Mouse (Mus musculus): Measurements from ENCODE around the gene Smarcad1.
"Not testable (repeated sequence)": the region's sequence is repeated elsewhere in the genome, so short reads cannot be mapped to it uniquely, and the experiment has no call there.

Gene Smarcad1

DNA sequence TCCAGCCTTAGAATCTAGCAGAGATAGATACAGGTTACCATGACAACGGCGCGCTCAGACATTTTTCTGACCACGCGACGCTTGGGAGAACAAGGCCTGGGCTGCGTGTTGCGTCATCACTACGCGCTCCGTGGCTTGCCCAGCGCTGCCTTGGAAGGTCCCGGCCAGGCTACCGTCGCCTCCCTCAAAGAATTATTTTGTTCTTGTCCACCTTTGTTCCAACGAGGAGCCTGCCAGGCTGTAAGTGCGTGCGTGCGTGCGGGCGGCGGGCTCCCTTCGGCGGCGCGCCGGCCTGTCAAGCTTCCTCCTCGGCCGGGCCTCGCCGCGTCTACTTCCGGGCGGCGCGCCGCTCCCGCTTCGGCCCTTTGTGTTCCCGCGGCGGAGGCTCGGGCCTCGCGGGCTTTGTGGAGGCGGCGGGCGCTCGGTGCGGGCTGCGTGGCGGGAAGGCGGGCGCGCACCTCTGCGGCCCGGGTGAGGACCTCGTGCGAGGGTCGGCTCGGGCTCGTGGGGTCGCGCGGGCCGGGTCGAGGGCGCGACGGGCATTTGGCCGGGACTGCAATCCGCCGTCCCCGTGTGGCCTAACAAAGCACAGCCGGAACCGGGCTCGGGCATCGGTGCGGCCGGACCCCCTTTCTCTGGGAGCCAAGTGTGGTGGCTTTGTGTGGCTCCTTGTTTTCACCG is at the start of gene Smarcad1:
Smarcad1 (plus strand) TSS at position 93 of the 681 bp plus-strand sequence.
- peak; percentile 72 to 77 for DNase-seq (ENCODE audit: low read depth in 2 of 2, low spot score in 2 of 2)

DNA sequence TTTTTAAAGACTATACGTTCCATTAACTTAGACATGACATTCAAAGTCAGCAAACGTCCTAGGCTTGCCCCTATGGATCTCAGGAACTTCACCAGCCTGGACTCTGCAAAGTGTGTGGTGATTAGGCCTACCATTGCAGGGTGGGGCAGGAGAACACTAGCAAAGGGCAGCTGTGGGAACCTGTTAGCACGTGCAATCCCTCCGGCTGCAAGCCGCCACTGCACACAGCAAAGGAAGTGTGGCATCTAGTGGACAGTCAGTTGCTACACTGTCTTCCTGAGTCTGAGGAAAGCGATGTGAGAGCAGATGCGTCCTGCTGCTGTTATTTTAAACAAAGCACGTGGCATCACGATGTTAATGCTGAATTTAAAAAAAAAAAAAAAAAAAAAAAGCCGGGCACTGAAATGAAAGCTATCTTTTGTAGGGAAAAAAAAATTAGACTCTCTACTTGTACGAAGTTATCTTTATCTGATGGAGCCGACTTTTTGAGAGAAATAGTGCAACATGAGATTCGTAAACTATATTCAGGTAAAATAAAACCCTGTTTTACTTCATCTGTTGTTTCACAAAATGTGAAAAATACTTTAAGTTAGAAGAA is 45.5 kb upstream of the Smarcad1 start:
- no peak for DNase-seq (ENCODE audit: low read depth in 2 of 2, low spot score in 2 of 2)

DNA sequence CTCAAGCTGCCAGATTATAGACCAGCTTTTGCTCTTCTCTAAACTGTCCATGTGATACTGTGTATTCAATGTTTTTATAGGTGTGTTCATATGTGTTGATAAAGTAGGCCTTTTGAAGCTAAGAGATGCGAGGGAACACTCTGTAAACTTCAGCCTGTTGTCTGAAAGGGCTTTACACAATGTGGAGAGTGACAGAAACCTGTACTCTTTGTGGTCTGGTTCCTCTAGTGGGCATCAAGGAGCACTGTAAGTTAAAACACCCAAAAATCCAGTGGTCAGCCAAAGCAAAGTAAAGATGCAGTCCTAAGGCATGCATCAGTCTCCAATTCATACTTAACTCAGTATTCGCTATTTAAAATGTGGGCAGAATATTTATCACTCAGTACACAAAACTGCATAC is 44.6 kb upstream of the Smarcad1 start:
- DNase-seq (ENCODE audit: low read depth in 2 of 2, low spot score in 2 of 2): no peak

DNA sequence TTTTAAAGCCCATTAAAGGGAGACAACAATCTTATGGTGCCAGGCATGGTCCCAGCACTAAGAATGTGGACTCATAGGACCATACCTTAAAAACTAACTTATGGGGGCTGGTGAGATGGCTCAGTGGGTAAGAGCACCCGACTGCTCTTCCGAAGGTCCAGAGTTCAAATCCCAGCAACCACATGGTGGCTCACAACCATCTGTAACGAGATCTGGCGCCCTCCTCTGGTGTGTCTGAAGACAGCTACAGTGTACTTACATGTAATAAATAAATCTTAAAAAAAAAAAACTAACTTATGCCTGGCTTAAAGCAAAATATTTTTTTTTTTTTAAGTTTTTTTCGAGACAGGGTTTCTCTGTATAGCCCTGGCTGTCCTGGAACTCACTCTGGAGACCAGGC is 41.6 kb upstream of the Smarcad1 start:
- DNase-seq (ENCODE audit: low read depth in 2 of 2, low spot score in 2 of 2): not testable (repeated sequence)

DNA sequence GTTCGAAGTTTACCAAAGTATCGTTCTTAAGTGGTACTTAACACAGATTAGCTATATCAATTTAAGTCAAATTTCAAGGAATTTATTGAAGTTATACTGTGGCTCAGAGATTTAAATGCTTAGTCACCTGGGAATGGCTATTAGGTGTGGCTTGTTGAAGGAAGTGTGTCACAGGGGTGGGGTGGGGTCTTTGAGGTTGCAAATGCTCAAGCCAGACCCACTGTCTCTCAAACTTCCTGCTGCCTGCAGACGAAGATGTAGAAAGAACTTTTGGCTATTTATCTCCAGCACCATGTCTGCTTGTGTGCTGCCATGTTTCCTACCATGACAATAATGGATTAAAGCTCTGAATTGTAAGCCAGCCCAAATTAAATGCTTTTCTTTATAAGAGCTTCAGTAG is 40.2 kb upstream of the Smarcad1 start:
- no peak for DNase-seq (ENCODE audit: low read depth in 2 of 2, low spot score in 2 of 2)

DNA sequence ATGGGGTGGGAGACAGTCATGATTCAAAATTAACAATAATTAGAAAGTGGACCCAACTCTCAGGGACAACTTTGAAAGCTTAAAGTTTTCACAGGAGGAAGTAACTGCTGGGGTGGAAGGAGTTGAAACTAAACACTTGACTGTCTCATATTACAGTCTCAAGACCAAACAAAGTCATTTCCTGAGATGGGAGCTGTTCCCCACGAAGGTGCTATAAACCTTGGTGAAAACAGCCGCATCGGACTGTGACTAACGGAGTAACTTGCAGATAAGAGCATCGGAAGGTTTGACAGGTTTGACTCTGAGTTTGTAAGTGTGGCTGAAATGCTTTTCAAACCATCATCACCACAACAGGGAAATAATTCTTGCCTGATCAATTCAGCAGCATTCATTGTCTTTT is 33.5 kb upstream of the Smarcad1 start:
- DNase-seq (ENCODE audit: low read depth in 2 of 2, low spot score in 2 of 2): no peak

DNA sequence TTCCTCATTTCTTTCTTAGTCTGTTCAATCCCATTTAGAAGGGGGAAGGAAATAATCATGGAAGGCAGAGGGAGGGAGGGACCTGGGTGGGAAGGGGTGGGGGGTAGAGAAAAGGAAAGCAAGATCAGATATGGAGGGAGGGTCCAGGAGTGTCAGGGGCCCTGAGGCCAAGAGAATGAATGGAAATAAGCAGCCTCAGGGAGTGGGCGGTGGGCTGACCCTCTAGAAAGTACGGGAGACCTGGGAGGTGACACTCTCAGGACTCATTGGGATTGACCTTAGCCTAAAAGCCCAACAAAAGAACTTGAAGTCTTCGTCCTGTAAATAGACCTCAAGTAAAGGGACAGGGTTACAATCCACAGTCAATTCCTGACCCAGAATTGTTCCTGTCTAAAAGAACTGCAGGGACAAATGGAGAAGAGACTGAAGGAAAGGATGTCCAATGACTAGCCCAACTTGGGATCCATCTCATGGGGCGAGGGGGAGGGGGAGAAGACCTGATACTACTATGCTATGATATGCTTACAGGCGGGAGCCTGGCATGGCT is 30.9 kb upstream of the Smarcad1 start:
- DNase-seq (ENCODE audit: low read depth in 2 of 2, low spot score in 2 of 2): no peak

DNA sequence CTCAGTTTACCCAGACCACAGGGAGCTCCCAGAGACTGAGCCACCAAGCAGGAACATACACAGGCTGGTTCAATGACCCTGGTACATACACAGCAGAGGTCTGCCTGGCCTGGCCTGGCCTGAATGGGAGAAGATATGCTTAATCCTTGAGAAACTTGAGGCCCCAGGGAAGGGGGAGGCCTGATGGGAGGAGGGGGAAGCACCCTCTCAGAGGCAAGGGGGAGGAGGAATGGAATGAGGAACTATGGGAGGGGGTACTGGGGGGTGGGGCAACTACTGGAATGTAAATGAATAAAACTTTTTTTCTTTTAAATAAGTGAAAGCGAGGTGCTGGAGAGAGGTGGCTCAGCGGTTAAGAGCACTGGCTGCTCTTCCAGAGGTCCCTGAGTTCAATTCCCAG is 30.2 kb upstream of the Smarcad1 start:
- no peak for DNase-seq (ENCODE audit: low read depth in 2 of 2, low spot score in 2 of 2)

DNA sequence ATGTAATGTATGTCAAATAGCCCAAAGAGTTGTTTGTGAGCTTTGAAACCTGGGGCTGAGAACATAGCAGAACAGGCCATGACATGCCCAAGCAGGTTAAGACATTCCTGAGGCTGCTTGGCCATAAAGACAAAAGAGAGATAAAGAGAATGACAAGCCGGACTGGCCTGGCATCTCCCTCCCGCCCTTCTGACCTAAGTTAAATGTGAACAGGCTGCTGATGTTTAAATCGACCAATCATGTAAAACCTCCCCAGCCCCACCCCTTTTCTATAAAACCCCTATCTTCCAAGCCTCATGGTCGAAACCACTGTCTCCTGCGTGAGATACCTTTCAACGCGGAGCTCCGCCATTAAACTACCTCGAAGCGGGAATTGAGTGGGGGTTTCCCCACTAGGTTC is 24.8 kb upstream of the Smarcad1 start:
- no peak for DNase-seq (ENCODE audit: low read depth in 2 of 2, low spot score in 2 of 2)

DNA sequence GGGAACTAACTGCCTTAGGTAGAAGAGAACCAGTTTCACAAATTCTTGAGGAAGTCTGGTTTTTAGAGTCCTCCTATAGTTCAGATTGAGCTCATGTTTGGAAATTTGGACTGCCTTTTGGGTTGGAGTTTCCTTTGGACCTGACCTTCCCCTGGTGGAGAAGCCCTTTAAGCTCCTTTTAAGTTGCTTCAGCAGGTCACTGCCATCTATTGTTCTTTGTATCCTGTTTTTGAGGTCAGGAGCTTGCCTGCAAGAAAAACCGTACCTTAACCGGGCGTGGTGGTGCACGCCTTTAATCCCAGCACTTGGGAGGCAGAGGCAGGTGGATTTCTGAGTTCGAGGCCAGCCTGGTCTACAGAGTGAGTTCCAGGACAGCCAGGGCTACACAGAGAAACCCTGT is 23.4 kb upstream of the Smarcad1 start:
- not testable (repeated sequence) for DNase-seq (ENCODE audit: low read depth in 2 of 2, low spot score in 2 of 2)

DNA sequence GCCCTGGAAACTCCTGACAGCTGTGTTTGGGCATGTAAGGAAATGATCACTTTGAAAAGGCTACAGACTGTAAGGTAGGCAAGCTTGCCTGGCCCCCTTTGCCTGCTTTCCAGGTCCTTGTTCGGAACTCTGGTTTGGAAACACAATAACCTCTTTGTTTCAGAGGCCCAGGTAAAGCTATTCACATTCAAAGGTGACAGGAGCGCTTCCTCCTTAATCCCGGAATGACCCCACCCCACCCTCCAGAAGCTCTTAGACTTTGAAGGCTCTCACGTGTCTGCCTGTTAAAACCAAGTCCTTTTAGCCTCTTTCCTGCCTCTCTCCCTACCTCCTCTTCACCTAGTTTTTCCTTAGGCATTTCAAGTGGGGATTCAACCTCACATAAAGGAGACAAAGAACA is 20.5 kb upstream of the Smarcad1 start:
- no peak for DNase-seq (ENCODE audit: low read depth in 2 of 2, low spot score in 2 of 2)

DNA sequence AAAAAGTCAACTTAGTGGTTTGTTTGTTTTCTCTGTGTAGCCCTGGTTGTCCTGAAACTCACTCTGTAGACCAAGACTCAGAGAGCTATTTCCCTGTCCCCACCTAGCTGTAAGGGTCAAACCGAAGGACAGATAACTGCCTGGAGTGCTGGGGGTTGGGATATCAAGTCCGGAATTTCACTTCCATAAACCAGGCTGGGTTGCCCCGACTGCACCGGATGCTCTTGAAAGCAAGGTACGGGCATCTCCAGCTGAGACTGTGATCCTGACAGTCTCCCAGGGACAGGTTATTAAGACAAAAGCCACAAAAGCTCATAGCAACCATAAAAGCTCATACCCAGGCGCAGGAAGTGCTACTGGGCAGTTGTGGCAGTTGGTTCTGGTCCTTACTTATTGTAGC is 19.3 kb upstream of the Smarcad1 start:
- no peak for DNase-seq (ENCODE audit: low read depth in 2 of 2, low spot score in 2 of 2)

DNA sequence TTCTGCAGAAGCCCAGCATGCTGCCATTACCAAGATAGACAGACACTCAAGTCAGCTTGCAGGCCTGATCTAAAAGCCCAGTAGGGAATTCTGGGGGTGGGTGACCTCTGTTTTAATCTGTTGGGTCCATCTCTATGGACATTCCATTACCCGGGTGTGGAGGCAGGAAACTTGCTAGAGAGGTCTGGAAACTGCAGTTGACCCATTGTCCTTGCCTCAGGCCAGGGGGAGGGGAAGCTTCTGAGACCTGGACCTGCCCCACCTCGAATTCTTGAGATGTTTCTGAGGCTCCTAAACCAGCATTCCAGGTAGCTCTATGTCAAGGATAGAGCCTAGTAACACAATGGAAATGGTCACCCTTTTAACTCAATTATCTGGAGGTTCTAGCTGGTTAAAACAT is 17.7 kb upstream of the Smarcad1 start:
- DNase-seq (ENCODE audit: low read depth in 2 of 2, low spot score in 2 of 2): no peak

DNA sequence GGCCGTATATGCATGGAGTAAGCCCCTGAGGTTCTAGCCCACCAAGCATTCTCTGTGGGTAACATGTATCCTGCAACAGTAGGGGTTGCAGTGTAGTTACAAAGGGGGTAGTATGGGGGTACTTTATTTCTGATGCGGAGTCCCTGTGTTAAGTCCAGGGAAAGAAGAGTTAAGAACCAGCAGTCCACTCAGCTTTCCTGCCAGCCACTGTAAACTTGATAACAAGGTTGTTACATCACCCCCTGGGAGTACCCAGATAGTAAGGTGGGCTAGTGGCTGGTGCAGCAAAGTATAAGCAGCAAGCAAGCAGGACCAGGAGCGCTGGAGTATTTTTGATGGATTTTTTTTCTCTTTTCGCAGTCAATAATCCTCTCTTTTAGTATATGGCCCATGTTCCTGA is 17.3 kb upstream of the Smarcad1 start:
- no peak for DNase-seq (ENCODE audit: low read depth in 2 of 2, low spot score in 2 of 2)

DNA sequence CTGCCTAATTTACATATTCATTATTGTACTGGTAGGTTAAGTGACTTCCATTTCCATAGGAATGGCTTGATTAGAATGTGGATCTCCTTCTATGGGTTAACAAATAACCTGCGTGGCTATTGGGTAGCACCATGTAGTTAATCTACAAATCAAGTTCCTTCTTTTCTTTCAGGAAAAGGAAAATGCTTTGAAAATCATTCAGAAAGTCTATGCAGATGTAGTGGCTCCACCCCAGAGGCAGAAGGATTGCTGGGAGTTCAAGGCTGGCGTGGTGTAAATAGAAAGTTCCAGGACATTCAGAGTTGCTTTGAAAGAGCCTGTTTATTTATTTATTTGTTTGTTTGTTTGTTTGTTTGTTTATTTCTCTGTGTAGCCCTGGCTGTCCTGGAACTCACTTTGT is 7.7 kb upstream of the Smarcad1 start:
- no peak for DNase-seq (ENCODE audit: low read depth in 2 of 2, low spot score in 2 of 2)

DNA sequence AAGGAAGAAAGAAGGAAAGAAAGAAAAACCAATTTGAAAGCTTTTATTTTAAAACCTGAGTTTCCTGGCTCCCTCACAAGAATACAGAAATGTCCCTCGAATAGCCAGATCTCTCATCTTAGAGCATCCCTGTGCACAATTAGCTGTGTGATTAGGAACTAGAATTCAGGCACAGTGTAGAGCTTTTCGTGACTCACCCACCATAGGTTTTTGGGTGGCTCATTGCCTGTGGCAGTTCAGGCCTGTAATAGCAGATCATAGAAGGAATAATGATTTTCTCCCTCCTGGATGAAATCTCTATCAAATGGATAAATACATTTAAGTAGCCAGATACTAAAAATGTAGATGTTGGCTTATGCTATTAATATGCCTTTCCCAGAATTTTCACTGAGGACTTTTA is 6.9 kb upstream of the Smarcad1 start:
- DNase-seq (ENCODE audit: low read depth in 2 of 2, low spot score in 2 of 2): no peak

DNA sequence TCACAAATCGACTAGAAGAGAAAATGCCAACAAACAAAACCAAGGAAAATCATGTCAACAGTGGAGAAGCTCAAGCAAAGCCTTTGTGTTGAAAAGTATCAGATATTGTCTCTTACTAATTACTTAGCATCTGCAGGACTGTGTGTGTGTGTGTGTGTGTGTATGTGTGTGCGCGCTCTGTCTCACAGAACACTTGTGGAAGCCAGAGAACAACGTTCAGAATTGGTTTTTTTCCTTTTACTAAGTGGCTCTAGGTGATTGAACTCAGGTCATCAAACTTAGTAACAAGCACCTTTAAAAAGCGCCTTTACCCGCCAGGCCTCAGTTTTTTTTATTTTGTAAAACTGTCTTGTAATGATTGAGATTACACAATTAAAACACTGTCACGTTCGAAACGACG is 451 bp upstream of the Smarcad1 start:
- DNase-seq (ENCODE audit: low read depth in 2 of 2, low spot score in 2 of 2): no peak

DNA sequence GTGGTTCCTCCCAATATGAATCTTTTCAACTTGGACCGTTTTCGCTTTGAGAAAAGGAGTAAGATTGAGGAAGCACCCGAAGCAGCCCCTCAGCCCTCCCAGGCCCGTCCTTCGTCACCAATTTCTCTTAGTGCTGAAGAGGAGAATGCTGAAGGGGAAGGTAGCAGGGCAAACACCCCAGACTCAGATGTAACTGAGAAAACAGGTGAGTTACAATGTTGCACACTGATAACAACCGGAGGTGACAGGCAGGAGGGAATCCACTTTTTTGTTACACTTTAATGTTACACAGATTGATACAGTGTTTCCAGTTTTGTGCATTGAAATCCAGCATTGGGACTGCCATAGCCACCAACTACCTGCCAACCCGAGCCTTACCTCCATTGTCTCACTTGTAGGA is 858 bp downstream of the Smarcad1 start:
- DNase-seq (ENCODE audit: low read depth in 2 of 2, low spot score in 2 of 2): peak in 1 of 2 experiments; percentile 5

DNA sequence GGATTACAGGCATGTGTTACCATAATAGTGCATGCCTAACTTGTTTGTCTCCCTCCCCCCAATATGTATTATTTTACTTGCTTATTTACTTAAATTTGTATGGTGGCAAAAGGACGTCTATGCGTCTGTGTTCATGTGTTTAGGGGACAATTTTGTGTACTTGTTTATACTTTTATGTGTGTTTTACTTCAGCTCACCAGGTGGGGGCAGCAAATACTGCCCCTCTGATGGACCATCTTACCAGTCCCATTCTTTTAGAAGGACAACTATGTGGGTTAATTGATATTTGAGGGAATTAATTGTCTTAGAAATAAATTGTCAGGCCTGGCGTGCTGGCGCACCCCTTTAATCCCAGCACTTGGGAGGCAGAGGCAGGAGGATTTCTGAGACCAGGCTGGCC is 6.7 kb downstream of the Smarcad1 start:
- no peak for DNase-seq (ENCODE audit: low read depth in 2 of 2, low spot score in 2 of 2)

DNA sequence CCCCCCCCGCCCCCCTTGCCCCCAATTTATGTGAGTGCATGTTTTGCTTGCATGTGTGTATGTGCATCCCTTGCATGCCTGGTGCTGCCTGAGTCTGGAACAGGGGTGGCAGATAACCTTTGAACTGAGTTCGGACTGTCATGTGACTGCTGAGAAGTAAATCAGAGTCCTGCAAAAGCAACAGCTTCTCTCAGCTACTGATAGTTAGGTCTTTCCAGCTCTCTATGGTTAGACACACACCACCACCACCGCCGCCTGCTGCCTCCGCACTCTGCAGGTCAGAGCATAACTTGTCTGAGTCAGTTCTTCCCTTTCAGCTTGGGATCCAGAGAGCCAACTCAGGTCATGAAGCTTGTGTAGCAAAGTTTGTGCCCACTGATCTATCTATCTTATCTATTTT is 14.2 kb downstream of the Smarcad1 start:
- no peak for DNase-seq (ENCODE audit: low read depth in 2 of 2, low spot score in 2 of 2)

DNA sequence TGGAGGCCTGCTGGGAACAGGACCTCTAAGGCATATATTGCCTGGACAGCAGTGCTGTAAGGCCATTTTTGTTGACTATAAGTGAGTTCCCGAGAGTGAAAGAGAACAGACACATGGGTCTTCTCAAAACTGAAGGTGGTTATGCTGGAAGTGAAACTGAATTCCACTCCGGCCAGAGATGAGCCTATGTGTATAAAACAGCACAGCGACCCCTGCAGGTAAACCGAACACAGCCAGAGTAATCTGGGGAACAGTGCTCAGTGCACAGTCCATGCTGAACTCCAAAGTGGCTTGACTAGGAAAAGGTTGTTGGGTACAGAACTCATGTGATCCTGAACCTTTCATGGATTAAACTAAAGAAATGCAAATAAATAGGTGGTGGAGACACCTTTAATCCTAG is 14.8 kb downstream of the Smarcad1 start:
- not testable (repeated sequence) for DNase-seq (ENCODE audit: low read depth in 2 of 2, low spot score in 2 of 2)

DNA sequence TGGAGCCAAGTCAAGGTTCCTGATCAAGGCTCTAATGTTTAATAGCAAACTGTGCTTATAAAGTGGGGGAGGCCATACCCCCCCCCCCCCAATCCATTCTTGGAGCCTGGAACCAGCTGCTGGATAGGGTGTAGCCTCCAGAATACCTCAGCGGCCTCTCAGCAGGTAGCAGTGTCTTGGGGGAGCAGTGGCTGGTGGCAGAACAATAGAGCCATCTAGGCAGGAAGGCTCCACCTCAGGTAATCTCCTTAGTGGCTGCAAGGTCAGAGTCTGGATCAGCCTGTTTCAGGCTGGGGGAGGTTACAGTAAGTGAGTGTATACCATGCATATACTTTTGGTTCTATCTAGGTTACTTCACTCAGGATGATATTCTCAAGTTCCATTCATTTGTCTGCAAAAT is 18.7 kb downstream of the Smarcad1 start:
- no peak for DNase-seq (ENCODE audit: low read depth in 2 of 2, low spot score in 2 of 2)

DNA sequence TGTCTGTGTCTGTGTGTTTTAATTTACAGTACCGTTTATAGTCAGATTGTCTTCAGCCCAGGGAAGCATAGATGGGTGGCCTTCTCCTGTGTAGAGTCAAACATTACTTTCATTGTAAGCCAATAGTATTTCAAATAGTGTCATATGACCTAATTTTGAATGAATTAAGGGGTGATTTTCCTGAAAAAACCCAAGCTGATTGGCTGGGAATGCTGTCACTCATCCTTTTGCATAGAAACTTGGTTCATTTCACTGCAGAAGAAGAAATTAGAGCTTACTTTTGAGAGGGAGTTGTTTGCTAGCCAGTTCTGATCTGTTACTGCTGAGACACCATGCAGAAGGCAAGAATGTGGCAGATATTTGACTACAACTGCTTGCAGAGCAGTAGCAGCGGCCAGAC is 32.8 kb downstream of the Smarcad1 start:
- DNase-seq (ENCODE audit: low read depth in 2 of 2, low spot score in 2 of 2): no peak

Data from CD8-positive naive resting alpha-beta T cell, adult 2 months (primary cell).